Mouse (Mus musculus): ENCODE measurements at regions not wholly inside any gene's neighbourhood (a gene's known extent, or its start where the extent isn't known, plus 50 kb on each side); places are given as distances from the start of the nearest gene placed in this dataset.

- TF ChIP-seq POLR2A (IDR thresholded peaks at IDR 0.05; ENCODE audit: control insufficient read depth, extremely low read depth, insufficient read depth, low read length, poor library complexity) (no peak), CTCF (IDR thresholded peaks at IDR 0.05; ENCODE audit: borderline replicate concordance, control insufficient read depth, extremely low read depth, insufficient read depth, low read length, poor library complexity) (no peak)
These were observed 146.7 kb upstream of the Fer start for GRCm38 (mm10) chr17:63716161-63716560.
